Comparison of ENCODE assay signal across 9 mouse cellular contexts in the genomic region with DNA sequence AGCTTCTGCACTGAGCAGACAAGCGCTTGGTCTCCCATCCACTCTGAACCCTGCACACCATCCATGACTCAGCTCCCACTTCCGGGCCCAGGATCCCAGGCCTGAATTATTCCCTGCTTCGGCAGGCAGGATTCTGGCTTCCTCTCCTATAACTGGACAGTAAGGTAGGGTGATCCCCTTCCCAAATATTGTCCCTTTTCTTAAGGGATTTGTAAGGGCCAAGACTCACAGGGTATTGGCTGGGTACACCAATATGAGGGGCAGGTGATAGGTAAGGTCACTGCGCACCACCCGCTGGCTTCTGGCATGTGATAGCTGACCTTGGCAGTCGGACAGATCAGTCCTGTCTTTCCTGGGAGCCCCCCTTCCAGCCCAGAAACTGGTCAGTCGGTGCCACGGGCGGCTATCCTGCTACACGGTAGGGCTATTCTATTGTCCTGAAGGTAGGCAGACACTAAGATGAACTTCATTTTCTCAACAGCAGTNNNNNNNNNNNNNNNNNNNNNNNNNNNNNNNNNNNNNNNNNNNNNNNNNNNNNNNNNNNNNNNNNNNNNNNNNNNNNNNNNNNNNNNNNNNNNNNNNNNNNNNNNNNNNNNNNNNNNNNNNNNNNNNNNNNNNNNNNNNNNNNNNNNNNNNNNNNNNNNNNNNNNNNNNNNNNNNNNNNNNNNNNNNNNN. TPM values are rescaled to one million over a fixed set of nuclear protein-coding genes. Genes with fewer than 3 reads are reported as not detected.
DNase-seq lines count a peak whose midpoint lies in the region; ATAC-seq lines count a peak whose summit lies in the region.
"Had no signal": no experiment of that assay in that cellular context is flagged by ENCODE, and none has a peak within 500 bp of the region (broad histone marks: within the 10 kb centered on the region; RNA-seq: fewer than 3 reads in every experiment).

No protein-coding gene starts in this region.

- 0 out of 2 replicates have a peak, but pooled peaks cover 2% of the 10 kb centered on the region for H3K36me3 ChIP-seq in kidney, embryonic 15.5 days
- no peaks in the 10 kb centered on the region for H3K36me3 ChIP-seq in embryonic facial prominence, embryonic 10.5 days (replicated peaks)
- no peaks in the 10 kb centered on the region for H3K36me3 ChIP-seq in neural tube, embryonic 15.5 days

- peaks cover 55% of the 10 kb centered on the region for H3K4me1 ChIP-seq in kidney, embryonic 15.5 days
- peaks cover 30% of the 10 kb centered on the region for H3K4me1 ChIP-seq in embryonic facial prominence, embryonic 10.5 days
- peaks cover 42% of the 10 kb centered on the region for H3K4me1 ChIP-seq in neural tube, embryonic 15.5 days

- ATAC-seq in kidney, embryonic 15.5 days (replicated peaks; ENCODE audit: low FRiP score), result no peak
- no peak for ATAC-seq in neural tube, embryonic 15.5 days (ENCODE audit: low FRiP score)

- H3K9me3 ChIP-seq in kidney, embryonic 15.5 days (replicated peaks), result no peaks in the 10 kb centered on the region
- H3K9me3 ChIP-seq in embryonic facial prominence, embryonic 10.5 days, result no peaks in the 10 kb centered on the region
- no peaks in the 10 kb centered on the region for H3K9me3 ChIP-seq in neural tube, embryonic 15.5 days (replicated peaks)

- H3K27me3 ChIP-seq in kidney, embryonic 15.5 days, result no peaks in the 10 kb centered on the region
- peaks cover 15% of the 10 kb centered on the region for H3K27me3 ChIP-seq in embryonic facial prominence, embryonic 10.5 days (replicated peaks; ENCODE audit: low read depth, poor library complexity, severe bottlenecking)
- peaks cover under 1% of the 10 kb centered on the region; the same call in 1 of the 2 replicates for H3K27me3 ChIP-seq in neural tube, embryonic 15.5 days (replicated peaks)

- intact Hi-C loops in heart, postnatal 10 days (cut with DNase I), result no loop called here

- H3K27ac ChIP-seq in kidney, embryonic 15.5 days, result no peak overlapping the region
- H3K27ac ChIP-seq in embryonic facial prominence, embryonic 10.5 days (replicated peaks), result peak overlapping the region; percentile 14; the same call in 1 of the 2 replicates
- 0 out of 2 replicates have a peak overlapping the region, but pooled peaks have one; percentile 33 for H3K27ac ChIP-seq in neural tube, embryonic 15.5 days (replicated peaks)

- no peak overlapping the region for H3K9ac ChIP-seq in kidney, embryonic 15.5 days
- H3K9ac ChIP-seq in neural tube, embryonic 15.5 days (replicated peaks), result no peak overlapping the region

- H3K4me2 ChIP-seq in kidney, embryonic 15.5 days, result no peak overlapping the region
- H3K4me2 ChIP-seq in neural tube, embryonic 15.5 days, result no peak overlapping the region

- no peak overlapping the region for H3K4me3 ChIP-seq in kidney, embryonic 15.5 days (replicated peaks)
- no peak overlapping the region for H3K4me3 ChIP-seq in embryonic facial prominence, embryonic 10.5 days
- no peak overlapping the region for H3K4me3 ChIP-seq in neural tube, embryonic 15.5 days (replicated peaks)

- WGBS in kidney, embryonic 15.5 days, result 76% methylated on average over 10 of the region's 10 CpGs
- WGBS in embryonic facial prominence, embryonic 10.5 days, result 84% methylated on average over 10 of the region's 10 CpGs
- WGBS in neural tube, embryonic 15.5 days, result 77% methylated on average over 10 of the region's 10 CpGs

- DNase-seq in kidney, postnatal 10 days, result peak; percentile 42
- no peak for DNase-seq in embryonic facial prominence, embryonic 10.5 days (ENCODE audit: low spot score)
- peak; percentile 45 to 60 for DNase-seq in heart, postnatal 10 days
- DNase-seq in spleen, adult 18-20 months, result no peak
- no peak for DNase-seq in left cerebral cortex, adult 18-20 months (ENCODE audit: low spot score in 2 of 2)

RNA-seq across cellular contexts. Expression of a gene that starts 13.9 kb away (rescaled TPM):
- polyA plus RNA-seq in kidney, embryonic 15.5 days (2015; fragmentation: Nextera tagmentation; extraction: Ambion mirVana), result 89.2 and 92.0 TPM in 2 replicates
- polyA plus RNA-seq in embryonic facial prominence, embryonic 10.5 days (2016; fragmentation: Nextera tagmentation; extraction: Ambion mirVana), result 15.2 and 17.9 TPM in 2 replicates
- 100 to 1,000 TPM; 164 to 173 TPM for total RNA-seq in heart, postnatal 10 days (2021)
- polyA plus RNA-seq in neural tube, embryonic 15.5 days (2015; fragmentation: Nextera tagmentation; extraction: Ambion mirVana), result 70.3 and 78.7 TPM in 2 replicates
- total RNA-seq in left cerebral cortex, adult 18-20 months (2021), result 10 to 100 TPM; 61.3 to 67.9 TPM

RNA-seq across cellular contexts. Expression of a gene that starts 34.9 kb away (rescaled TPM):
- polyA plus RNA-seq in kidney, embryonic 15.5 days (2015; fragmentation: Nextera tagmentation; extraction: Ambion mirVana), result 14.0 and 14.7 TPM in 2 replicates
- polyA plus RNA-seq in embryonic facial prominence, embryonic 10.5 days (2016; fragmentation: Nextera tagmentation; extraction: Ambion mirVana), result 5.9 and 7.1 TPM in 2 replicates
- 1 to 10 TPM; 1.8 to 1.9 TPM for total RNA-seq in heart, postnatal 10 days (2021)
- 28.2 and 28.8 TPM in 2 replicates for polyA plus RNA-seq in neural tube, embryonic 15.5 days (2015; fragmentation: Nextera tagmentation; extraction: Ambion mirVana)
- total RNA-seq in left cerebral cortex, adult 18-20 months (2021), result 10 to 100 TPM; 70.4 to 76.5 TPM

RNA-seq across cellular contexts. Expression of a gene that starts 36.3 kb away (rescaled TPM):
- polyA plus RNA-seq in kidney, embryonic 15.5 days (2015; fragmentation: Nextera tagmentation; extraction: Ambion mirVana), result 20.9 and 22.0 TPM in 2 replicates
- 33.6 and 37.4 TPM in 2 replicates for polyA plus RNA-seq in embryonic facial prominence, embryonic 10.5 days (2016; fragmentation: Nextera tagmentation; extraction: Ambion mirVana)
- 1 to 10 TPM; 3.4 to 6.3 TPM for total RNA-seq in heart, postnatal 10 days (2021)
- 18.6 and 19.2 TPM in 2 replicates for polyA plus RNA-seq in neural tube, embryonic 15.5 days (2015; fragmentation: Nextera tagmentation; extraction: Ambion mirVana)
- 1 to 10 TPM; 2.7 to 3.1 TPM for total RNA-seq in left cerebral cortex, adult 18-20 months (2021)

RNA-seq across cellular contexts. Expression of a gene that starts 52.2 kb away (rescaled TPM):
- polyA plus RNA-seq in kidney, embryonic 15.5 days (2015; fragmentation: Nextera tagmentation; extraction: Ambion mirVana), result 15.1 and 17.4 TPM in 2 replicates
- polyA plus RNA-seq in embryonic facial prominence, embryonic 10.5 days (2016; fragmentation: Nextera tagmentation; extraction: Ambion mirVana), result 4.9 and 5.8 TPM in 2 replicates
- total RNA-seq in heart, postnatal 10 days (2021), result not detected
- 0.29 and 4.1 TPM in 2 replicates for polyA plus RNA-seq in neural tube, embryonic 15.5 days (2015; fragmentation: Nextera tagmentation; extraction: Ambion mirVana)
- total RNA-seq in left cerebral cortex, adult 18-20 months (2021), result not detected
- total RNA-seq: left cerebral cortex, postnatal 25 days had no signal
- polyA plus RNA-seq: neural tube, embryonic 14.5 days had no signal

RNA-seq across cellular contexts. Expression of a gene that starts 57.0 kb away (rescaled TPM):
- 167 and 173 TPM in 2 replicates for polyA plus RNA-seq in kidney, embryonic 15.5 days (2015; fragmentation: Nextera tagmentation; extraction: Ambion mirVana)
- polyA plus RNA-seq in embryonic facial prominence, embryonic 10.5 days (2016; fragmentation: Nextera tagmentation; extraction: Ambion mirVana), result 158 and 161 TPM in 2 replicates
- total RNA-seq in heart, postnatal 10 days (2021), result 10 to 100 TPM; 87.3 to 94.0 TPM
- polyA plus RNA-seq in neural tube, embryonic 15.5 days (2015; fragmentation: Nextera tagmentation; extraction: Ambion mirVana), result 189 and 193 TPM in 2 replicates
- 100 to 1,000 TPM; 104 to 115 TPM for total RNA-seq in left cerebral cortex, adult 18-20 months (2021)

Comparison
In these comparisons a context has a peak if more than half of its experiments do, and no peak if none do; other contexts are left out.
1. DNase-seq: peak in kidney, postnatal 10 days (single experiment) and heart, postnatal 10 days (2 of 2); none in embryonic facial prominence, embryonic 10.5 days (single experiment), spleen, adult 18-20 months (0 of 2) and left cerebral cortex, adult 18-20 months (0 of 2).